Mouse (Mus musculus) 3T3-L1 (cell line): ENCODE results near the gene Fuca1.
"Not testable (repeated sequence)": the region's sequence is repeated elsewhere in the genome, so short reads cannot be mapped to it uniquely, and the experiment has no call there.

Experiments
- DNase-seq: peaks from one replicate; pipeline ENCODE4 v3.0.0-alpha.2; 2015; ENCODE audit warnings: low read depth, low spot score

Fuca1 gene

DNA sequence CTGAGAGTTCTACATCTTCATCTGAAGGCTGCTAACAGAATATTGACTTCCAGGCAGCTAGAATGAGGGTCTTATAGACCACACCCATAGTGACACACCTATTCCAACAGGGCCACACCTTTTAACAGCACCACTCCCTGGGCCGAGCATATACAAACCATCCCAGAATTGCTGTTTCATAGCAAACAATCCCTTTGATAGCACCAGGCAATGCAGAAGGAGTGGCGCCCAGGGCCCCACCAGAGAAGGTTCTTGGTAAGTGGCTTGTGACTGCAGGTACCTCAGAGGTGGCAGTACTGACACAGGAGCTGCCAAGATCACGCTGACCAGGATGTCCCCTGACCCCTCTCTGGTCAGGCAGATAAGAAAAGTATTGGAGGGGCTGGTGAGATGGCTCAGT lies 32.6 kb downstream of the Fuca1 start:
- no peak for DNase-seq

DNA sequence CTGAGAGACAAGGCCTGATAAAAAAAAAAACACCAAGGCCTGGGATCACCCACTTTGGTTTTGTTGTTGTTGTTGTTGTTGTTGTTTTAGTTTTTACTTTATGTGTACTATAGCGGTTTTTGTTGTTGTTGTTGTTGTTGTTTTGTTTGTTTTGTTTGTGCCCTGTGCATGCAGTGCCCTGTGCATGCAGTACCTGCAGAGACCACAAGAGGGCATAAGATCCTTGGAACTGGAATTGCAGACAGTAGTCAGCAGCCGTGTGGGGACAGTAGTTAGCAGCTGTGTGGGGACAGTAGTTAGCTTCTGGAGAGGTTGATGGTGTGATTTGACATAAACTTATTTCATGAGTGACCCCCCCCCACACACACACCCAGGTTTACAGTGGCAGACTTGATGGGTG lies 33.7 kb downstream of the Fuca1 start:
- DNase-seq: peak; percentile 75

DNA sequence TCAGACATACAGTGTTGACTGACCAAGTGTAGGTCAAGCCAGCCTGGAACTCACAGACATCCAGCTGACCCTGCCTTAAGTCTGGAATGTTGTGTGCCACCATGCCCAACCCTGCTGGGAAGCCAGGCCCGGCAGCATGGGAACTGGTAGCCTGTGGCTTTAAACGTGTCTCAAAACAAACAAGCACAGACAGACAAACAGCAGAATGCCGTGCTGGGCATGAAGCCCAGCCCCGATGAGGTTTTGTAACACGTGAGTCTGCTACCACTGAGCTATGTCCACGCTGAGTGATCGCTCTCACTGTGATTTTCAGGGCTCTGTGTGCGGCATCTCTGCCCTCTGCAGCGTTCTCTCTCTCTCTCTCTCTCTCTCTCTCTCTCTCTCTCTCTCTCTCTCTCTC lies 35.4 kb downstream of the Fuca1 start:
- DNase-seq: no peak

DNA sequence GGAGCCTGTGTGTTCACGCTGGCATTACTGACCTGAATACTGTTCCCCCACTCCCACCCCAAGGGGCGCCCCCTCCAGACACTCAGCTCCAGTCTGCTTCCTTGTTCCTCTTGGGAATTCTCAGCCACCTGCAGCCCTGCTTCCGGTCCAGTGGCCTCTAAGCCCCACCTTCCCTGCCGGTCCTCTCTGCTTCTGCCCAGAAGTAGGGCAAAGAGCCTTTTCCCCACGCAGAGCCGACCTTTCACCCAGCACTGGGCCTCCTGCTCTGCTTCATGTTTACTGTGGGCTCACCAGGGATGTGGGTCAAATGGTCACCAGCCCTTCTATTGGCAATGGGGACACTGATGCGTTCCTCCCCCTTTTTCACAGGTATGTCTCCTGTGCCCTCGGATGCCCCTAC lies 37.8 kb downstream of the Fuca1 start:
- DNase-seq: no peak

DNA sequence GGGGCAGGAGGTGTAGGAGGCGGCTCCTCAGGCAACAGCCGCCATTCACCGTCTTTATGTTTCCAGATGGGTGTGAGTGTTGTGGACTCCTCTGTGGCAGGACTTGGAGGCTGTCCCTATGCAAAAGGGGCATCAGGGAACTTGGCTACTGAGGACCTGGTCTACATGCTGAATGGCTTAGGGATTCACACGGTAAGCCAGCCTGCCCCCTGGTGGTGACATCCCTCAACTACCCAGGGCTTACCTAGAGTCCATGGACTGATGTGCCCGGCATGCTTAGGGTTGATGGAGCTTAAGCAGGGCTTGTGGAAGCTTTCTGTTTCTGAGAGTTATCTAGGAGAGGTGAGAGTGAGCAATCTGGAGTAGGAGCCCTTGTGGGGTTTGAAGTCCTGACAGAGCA lies 40.2 kb downstream of the Fuca1 start:
- DNase-seq: peak; percentile 92

DNA sequence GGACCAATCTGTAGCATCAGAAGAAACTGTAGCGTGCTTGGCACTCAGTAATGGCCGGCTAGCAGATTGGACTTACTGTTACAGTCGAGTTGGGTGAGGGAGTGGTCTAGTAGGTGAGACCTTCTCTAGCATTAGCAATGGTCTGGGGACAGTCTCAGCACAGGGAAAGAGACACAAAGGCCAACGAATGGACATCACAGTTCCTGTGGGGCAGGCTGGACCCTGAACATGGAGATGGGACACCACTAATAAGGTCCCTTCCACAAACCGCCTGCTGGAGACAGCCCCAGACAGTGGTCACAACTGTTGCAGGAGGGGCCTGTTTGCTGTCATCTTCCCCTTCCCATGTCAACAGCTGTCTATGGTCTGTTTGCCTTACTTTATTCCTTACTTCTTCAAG lies 41.2 kb downstream of the Fuca1 start:
- DNase-seq: no peak

DNA sequence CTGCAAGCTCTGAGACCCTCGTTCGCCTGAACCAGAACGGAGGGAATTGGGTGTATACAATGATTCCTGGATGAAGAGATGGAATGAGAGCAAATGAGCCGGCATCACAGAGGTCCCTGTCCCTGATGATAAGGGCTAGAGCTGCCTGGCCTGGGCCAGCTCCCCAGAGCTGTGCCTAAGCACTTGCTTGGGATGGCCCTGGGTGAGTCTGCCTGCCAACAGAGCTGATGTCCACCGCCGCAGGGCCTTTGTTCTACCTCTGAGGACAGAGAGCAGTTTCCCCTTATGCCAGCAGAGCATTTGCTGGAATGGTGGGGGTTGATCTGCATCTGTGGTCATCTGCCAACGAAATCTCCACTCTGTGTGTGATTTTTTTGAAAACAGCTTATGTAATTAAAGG lies 41.7 kb downstream of the Fuca1 start:
- DNase-seq: no peak

DNA sequence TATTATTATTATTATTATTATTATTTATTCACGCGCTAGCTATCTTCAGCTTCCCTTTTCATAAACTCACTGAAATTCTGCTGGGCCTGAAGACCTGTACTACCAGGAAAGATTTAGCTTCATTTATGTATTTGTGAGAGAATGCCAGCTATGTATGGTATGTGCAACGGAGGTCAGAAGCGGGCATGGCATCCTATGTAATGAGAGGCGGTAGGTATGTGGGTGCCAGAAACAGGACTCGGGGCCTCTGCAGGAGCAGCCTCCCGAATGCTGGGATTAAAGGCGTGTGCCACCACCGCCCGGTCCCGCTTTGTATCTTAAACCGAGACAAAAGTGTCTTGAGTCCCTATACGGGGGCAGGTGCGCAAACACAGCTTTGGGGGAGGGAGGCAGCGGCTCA lies 42.4 kb downstream of the Fuca1 start:
- peak; percentile 55 for DNase-seq

DNA sequence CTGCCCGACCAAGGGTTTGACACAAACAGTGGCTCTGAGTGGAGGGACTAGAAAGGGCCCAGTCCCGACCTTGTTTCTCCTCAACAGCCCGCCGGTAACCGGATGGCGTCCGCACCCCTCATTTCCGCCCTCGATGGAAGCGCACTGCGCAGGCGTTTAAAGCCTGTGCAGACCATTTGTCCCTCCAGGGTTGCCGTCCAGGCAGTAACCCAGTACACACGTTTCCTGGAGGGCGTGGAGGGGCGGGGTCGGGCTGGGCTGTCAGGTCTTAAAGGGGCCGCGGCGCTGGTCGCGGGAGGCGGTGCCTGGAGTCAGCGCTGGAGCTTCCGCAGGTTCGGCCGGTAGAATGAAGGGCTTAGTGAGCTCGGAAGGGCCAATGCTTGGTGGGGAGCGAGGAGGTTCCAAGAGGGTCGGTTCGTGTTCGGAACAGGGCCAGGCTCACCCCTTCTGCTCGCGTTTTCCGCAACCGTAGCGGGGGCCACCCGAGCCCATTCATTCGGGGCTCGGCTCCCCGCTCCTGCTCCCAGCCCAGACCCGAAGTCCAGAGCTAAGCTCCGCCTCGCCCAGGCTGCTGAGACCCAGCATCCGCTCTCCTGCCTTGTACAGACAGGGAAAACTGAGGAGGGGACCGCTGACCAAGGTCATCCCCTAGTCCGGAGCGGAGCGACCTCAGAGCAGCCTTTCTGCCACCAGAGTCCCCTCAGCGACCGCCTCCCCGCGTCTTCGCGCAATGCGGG lies 43.1 kb downstream of the Fuca1 start, which contains the start of gene Gale:
Gale (plus strand) TSS at position 271 of the 737 bp plus-strand sequence.
- peak; percentile 97 for DNase-seq

DNA sequence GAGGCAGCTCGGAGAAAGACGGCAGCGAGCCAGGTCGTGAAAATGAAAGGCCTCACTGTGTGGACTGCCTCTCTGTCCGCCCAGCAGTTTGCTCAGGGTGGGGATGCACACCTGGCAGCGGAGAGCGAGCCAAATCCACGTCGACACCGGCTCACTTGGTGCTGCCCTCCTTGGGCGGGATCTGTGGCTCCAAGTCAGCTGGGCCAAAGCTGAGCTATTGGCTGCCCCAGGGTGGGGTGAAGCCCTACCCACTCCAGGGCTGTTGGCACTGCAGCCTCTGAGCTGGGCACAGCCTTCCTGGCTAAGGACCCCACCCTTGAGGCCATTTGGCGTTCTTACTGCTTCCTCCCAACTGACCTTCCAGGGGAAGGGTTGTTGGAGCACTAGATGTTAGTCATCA lies 43.9 kb downstream of the Fuca1 start:
- DNase-seq: peak; percentile 82

DNA sequence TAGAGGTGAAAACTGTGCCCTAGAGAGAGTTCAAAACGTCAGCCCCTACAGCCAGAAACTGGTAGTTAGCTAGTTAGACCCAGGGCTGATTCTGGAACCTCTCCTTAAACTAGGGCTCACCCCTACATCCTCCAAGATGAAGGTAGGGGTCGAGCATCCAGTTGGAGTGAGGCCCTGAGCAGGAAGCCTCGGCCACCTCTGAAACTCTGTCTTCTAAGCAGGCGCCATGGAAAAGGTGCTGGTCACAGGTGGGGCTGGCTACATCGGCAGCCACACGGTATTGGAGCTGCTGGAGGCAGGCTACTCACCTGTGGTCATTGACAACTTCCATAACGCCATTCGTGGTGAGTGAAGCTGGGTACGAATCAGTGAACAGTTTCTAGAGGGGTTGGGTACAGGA lies 44.6 kb downstream of the Fuca1 start:
- DNase-seq: no peak

DNA sequence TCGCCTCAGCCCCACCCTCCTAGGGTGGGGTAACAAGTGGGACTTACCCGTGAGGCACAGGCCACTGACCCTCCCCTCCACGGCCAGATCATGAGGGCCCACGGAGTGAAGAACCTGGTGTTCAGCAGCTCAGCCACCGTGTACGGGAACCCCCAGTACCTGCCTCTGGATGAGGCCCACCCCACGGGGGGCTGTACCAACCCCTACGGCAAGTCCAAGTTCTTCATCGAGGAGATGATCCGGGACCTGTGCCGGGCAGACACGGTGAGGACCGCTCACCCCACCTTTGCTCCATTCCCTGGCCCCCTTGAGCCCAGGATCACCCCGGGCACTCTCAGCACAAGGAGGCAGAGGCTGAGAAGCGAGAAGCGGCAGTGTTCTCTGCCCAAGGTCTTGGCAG lies 45.7 kb downstream of the Fuca1 start:
- DNase-seq: no peak

DNA sequence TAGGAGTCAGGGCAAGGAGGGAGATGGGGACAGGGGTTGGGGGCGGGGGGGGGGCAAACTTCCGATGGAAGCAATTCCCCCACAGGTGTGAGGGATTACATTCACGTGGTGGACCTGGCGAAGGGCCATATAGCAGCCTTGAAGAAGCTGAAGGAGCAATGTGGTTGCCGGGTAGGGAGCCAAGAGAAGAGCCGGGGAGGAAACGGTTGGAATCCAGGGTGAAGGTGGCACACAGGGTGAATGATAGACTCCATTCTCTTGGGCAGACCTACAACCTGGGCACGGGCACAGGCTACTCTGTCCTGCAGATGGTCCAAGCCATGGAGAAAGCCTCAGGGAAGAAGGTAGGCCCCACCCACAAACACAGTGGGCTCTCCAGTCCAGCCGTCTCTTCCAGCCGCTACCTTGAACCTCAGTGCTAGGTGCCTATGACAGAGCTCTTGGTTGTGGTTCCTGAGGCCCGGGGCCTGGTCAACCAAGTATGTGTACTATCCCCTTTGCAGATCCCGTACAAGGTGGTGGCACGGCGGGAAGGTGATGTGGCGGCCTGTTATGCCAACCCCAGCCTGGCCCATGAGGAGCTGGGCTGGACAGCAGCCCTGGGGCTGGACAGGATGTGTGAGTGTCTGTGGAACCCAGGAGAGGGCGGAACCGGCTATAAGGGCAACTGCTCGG lies 46.7 kb downstream of the Fuca1 start:
- no peak for DNase-seq

DNA sequence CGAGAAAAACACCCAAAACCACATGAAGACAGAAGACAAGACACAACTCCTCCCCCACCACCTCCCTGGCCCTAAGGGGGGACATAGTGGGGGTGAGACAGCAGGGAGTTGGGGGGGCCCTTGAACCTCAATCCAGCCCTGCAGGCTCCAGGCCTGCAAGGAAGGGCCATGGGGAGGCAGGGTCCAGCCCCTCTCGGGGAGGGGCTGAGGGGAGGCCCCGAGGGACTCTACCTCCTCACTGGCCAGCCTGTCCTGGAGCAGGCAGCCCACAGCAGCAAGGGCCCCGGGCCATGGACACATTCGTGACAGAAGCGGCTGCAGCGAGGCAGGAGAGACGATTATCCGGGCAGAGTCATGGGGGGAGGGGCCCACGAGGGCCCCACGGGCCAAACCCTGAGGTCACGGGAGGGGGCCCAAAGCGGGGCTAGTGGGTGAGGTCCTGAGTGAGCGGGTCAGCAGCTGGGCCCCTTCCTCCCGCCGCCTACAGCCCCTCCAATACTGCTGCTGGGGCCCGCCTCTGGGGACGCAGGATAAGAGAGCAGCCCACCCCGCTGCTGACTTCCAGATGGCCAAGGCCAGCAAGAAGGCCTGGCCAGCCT lies 47.8 kb downstream of the Fuca1 start:
- DNase-seq: no peak

DNA sequence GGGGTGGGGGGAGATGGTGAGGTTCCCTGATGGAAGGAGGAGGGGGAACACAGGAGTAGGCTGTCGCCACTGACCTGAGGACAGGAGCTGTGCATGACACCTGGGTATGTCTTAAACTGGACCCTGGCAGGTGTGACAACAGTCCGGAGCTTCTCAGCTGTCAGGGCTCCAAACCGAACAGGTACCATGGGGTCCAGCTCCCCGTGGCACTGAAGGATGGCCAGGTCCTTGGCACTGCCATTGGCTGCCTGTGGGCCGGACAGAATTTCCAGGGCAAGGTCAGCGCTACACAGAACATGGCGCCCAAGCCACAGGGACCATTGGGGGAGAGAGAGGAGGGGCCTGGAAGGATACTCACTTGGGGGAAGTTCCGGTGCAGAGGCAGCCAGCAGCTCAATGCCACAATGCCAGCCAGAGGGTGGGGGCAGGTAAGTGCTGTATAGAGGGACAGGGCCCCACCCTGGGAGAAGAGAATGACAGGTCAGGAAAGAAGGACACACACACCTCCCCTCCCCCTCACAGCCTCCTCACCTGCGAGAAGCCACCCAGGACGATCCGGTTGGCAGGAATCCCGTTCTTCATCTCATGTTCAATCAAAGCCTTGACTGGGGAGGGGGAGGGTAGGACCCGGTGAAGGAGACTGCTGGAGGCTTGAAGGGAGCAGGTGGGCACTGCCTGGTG lies 48.7 kb downstream of the Fuca1 start:
- DNase-seq: no peak

DNA sequence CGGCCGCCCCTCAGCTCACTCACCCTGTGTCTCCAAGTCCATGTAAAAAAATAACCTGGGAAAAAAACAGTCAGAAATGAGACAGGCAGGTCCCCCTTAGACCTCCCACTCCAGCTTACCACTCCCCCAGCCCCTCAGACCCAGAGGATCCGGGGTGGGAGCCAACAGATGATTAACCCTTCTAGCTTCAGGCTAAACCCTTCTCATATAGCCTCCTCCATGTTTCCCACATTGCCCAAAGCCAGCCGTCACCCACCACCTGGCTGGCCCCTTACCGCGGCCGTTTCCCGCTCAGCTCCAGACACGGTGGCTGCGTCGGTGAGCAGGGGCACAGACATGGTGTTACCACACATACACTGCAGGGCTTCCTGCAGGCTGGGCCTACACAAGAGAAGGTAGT lies 50.0 kb downstream of the Fuca1 start:
- no peak for DNase-seq

DNA sequence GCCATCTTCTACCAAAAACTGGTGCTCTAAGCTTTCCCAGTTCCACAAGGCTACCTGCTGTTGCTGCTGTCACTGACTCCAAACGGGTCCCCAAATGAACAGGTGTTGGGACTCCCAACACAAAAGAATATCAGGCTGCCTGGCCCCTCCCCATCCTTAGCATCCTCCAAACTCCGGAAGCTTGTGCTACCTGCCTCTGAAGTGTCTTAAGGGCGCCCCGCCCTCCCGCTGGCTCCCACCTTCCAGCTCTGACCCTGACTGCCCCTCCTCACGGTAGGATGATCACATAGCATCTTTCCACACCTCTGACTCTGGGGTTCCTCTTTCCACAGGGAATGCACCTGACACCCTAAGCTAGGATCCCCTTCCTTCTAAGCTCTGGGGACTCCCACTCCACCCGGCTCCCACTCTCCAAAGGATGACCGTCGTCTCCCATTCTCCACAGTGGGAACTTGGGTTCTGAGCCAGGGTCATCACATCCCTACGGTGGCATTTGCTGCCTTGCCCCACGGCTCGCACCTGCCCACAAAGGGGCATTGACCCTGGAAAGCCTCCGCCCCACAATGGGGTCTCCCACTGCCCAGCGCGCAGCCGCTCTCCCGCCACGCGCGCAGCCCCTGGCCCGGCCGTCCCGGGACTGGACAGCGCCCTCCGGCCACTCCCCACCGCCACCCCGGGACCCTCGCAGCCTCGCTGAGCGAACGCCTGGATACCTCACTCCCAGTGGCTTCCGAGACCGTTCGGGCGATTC lies 51.4 kb downstream of the Fuca1 start:
- DNase-seq: no peak

DNA sequence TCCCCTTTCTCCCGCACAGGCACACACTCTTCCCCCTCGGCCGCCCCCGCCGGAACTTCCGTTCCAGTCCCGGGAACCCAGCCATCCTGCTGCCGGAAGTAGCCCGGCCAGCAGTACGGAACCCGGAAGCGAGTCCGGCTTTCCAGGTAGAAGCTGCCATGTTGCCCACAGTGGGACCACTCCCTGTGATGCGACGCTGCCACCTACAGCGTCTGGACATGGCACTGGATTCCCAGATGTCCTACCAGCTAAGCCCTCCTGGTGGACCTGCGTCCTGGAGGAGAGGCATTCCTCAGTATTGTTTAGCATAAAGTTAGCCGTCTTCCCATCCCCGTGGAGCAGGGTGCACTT lies 52.0 kb downstream of the Fuca1 start, which contains the start of gene Lypla2:
Lypla2 (minus strand) TSS at position 71 of the 351 bp plus-strand sequence.
- peak; percentile 79 for DNase-seq

DNA sequence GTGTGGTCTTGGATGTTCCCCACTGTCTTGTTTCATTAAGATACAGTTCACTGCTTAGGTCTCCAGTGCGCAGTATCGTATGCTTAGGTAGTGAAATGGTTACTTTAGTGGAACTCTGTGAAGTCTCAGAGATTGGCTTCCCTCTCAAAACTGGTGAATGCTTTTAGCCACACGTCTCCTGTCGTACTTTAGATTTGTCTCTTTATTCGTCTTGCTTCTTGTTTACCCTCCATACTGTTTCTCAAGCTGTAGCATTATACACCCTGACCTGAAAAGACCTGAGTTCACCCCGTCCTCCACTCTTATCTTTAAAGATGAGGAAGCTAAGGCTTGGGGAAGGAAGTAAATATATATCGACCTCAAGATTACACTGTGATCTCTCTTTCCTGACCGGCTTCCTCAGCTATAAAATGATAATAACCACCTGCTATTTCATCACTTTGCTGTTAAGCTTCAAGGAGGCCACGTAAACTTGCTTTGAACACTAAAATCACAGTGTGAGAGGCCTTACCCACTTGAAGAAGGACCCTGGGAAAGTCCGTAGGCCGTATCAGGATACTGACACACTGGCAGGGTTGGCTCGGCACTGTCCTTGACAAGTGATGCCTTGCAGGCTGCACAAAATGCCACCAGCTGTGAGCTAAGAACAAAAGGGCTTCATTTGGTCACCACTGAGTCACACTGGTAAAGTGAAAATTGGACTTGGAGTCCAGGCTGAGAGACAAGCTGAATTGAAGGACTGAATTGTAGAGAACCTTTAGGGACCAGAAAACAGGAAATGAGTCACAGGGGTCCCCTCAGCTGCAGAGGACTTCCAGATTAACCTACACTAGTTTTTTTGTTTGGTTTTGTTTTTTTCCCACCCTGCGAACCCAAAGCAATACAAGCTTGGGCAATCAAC lies 52.6 kb downstream of the Fuca1 start:
- DNase-seq: peak; percentile 35

DNA sequence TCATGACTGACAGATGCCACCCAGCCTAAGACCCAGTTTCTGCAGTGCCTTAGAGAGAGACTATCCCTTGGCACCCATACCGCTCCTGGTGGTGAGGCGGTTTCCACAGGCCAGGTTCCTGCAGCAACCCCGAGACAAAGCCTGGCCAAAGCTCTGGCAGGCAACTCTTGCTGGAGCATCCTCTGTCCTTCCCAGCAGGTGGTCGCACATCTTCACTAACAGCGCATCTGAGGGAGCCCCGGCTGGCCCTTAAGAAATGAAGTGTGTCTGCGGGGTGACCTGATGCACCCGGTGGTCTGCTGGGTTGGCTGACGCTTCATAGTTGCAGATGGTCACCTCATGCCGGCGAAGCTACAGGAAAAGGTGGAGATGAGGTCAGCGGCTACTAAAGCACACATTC lies 55.6 kb downstream of the Fuca1 start:
- no peak for DNase-seq

DNA sequence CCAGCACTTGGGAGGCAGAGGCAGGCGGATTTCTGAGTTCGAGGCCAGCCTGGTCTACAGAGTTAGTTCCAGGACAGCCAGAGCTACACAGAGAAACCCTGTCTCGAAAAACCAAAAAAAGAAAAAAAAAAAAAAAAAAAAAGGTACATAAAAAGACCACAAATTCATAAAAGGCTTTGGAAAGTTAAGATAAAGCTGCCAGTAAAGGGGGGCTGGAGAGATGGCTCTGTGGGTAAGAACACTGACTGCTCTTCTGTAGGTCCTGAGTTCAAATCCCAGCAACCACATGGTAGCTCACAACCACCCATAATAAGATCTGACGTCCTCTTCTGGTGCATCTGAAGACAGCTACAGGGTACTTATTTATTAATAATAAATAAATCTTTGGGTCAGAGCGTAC lies 59.7 kb downstream of the Fuca1 start:
- DNase-seq: not testable (repeated sequence)
